Mouse (Mus musculus): ENCODE data around the gene Zfp704. TPM values are rescaled to one million over a fixed set of nuclear protein-coding genes. Genes with fewer than 3 reads are reported as not detected.
A peak's percentile ranks its signal among the peaks of the same experiment; 100 is the strongest.

The Zfp704 gene
- polyA plus RNA-seq (2016; fragmentation: Nextera tagmentation; extraction: Ambion mirVana) = 7.2 and 9.5 TPM in 2 replicates

DNA sequence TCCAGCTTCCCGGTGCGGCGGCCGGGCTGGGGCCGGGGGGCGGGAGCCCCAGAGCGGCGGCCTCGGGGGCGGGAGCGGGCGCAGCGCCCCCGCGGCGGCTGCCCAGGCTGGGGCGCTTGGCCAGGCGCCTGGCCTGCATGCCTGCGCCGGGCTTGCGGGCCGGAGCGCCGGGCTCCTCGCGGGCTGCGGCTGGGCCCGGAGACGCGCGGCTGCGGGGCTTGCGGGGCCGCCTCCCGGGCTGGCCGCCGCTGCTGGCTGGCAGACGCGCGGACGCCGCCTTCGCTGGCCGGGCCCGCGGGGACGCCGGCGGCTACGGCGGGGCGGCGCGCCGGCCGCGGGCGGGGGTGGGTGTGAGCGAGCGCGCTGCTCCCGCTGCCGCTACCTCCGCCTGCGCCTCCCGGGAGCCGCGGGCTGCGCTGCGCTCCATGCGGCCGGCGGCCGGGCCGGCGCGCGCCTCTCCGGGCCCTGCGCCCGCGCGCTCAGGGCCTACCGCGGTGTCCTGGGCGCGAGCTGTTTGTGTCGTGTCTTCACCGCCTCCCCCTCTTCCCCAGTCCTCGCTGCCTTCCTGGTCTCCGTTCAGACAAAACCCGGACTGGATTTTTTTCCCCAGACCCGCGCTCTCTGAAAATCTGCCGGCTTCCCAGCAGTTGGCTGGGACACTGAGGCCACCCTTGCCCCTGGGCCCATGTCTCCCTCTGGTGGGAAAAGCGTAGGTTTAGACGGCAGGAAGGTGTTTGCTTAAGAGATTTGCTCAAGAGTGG is at the start of gene Zfp704:
TSS of gene Zfp704 (minus strand) at position 505 of the 761 bp plus-strand sequence.
- Histone ChIP-seq H3K9ac (peak within 1 kb of the TSS; percentile 93), H3K27ac (ENCODE audit: poor library complexity, severe bottlenecking) (peak within 1 kb of the TSS; percentile 96), H3K4me3 (peak within 1 kb of the TSS; percentile 83), H3K4me2 (peak within 1 kb of the TSS; percentile 73), H3K27me3 (replicated peaks) (no peaks in the 10 kb centered on the region), H3K9me3 (replicated peaks) (no peaks in the 10 kb centered on the region), H3K4me1 (replicated peaks) (peaks cover 21% of the 10 kb centered on the region), H3K36me3 (no peaks in the 10 kb centered on the region)
- 13% methylated on average over 97 of the region's 97 CpGs for WGBS
- ATAC-seq (ENCODE audit: insufficient number of reproducible peaks, low FRiP score) = peak; percentile 83

DNA sequence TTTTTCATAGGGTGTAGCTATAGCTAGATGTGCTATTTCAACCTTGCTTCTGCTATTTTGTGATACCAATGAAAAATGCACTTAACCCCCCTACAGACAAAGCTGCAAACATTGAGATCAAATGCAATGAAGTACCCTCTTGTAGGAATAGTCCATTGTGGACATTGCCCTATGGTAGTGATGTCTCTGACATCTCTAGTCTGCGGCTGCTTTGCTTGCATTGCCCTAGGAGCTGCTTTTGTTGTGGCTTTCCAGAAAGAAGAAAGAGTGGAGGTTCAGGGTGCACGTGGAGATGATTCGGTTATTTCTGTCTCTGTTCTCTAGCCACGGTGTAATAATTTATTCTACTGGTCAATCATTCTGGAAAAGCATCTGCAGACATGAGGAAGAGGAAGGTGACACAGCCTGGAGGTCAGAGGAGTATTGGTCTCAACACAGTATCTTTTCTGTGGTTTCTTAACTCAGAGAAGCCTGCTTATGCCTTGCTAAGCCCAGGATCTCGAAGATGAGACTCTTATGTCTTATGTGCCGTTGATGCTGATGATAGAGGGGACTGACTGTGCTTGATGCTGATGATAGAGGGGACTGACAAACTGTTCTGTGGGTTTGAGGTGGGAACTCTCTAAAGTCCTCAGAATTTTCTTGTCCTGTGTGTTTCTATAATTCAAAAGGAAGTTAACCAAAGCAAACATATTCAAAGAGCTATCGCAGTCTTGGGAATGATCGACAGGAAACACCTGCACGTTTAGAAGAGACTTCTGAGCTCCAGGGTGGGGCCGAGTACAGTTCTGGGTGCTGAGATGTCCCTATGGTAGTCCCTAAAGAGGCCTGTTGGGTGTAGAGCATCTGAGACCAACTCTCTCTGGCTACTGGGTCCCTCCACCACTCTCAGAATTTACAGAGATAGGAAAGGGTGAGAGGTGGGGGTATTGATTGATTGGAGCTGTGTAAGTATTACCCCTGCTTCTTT is 23.4 kb upstream of the Zfp704 start:
- WGBS = 74% methylated on average over 10 of the region's 10 CpGs
- ATAC-seq (ENCODE audit: insufficient number of reproducible peaks, low FRiP score) = no peak

DNA sequence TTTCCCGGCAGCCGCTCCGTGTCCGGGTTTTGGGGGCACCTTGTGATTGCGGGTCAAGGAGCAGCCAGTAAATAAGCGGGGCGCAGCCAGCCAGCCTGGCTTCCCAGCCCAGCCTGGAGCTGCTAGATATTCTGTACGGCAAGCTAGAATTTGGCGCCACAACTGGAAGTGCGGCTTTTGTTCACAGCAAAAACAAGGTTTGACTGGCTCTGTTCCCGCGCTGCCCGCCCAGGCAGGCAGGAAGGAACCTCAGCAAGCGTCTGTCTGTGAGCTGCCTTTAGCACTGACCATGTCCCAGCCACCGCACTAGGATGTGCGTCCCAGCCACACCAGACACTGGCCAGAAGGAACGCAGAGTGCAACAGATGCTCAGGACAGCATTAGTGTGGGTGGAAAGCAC is 20.1 kb upstream of the Zfp704 start:
- 25% methylated on average over 17 of the region's 17 CpGs for WGBS
- Histone ChIP-seq H3K4me2 (peak overlapping the region; percentile 67), H3K4me3 (peak overlapping the region; percentile 38), H3K9me3 (replicated peaks) (no peaks in the 10 kb centered on the region), H3K4me1 (replicated peaks) (peaks cover 10% of the 10 kb centered on the region), H3K27ac (ENCODE audit: poor library complexity, severe bottlenecking) (no peak overlapping the region), H3K36me3 (no peaks in the 10 kb centered on the region), H3K9ac (peak overlapping the region; percentile 57), H3K27me3 (replicated peaks) (peaks cover 5% of the 10 kb centered on the region; the same call in 1 of the 2 replicates)
- no peak; the same call in 1 of the 2 replicates for ATAC-seq (ENCODE audit: insufficient number of reproducible peaks, low FRiP score)

More for the DNA sequence above, 23.4 kb upstream of the Zfp704 start:
- Histone ChIP-seq H3K27ac (ENCODE audit: poor library complexity, severe bottlenecking) (no peak overlapping the region), H3K36me3 (no peaks in the 10 kb centered on the region), H3K9ac (no peak overlapping the region), H3K4me1 (replicated peaks) (peaks cover 10% of the 10 kb centered on the region), H3K27me3 (replicated peaks) (peaks cover 5% of the 10 kb centered on the region; the same call in 1 of the 2 replicates), H3K4me2 (no peak overlapping the region), H3K4me3 (no peak overlapping the region), H3K9me3 (replicated peaks) (no peaks in the 10 kb centered on the region)

DNA sequence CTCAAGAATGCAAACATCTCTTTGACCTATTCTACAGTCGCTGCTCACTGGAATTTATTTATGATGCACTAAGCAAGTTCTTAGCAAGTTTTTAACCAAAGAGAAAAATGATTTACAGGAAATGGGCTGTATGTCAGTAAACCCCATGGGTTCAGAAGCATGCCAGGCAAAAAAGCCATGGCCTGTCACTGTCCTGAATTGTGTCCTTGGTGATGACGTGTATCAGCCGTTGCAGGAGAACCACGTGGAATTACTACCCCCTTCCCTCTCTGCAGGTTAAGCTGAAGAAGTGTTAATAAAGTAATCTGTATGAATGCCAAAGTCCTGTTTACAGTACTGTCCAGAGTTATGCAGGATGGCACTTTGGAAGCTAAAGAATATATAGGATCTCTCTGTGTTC is 18.2 kb upstream of the Zfp704 start:
- ATAC-seq (ENCODE audit: insufficient number of reproducible peaks, low FRiP score) = no peak
- H3K27ac ChIP-seq (ENCODE audit: poor library complexity, severe bottlenecking) = no peak overlapping the region
- no peak overlapping the region for H3K9ac ChIP-seq
- H3K9me3 ChIP-seq (replicated peaks) = no peaks in the 10 kb centered on the region
- peaks cover 5% of the 10 kb centered on the region; the same call in 1 of the 2 replicates for H3K27me3 ChIP-seq (replicated peaks)
- H3K4me1 ChIP-seq (replicated peaks) = peaks cover 10% of the 10 kb centered on the region
- no peaks in the 10 kb centered on the region for H3K36me3 ChIP-seq
- no peak overlapping the region for H3K4me2 ChIP-seq
- 60% methylated on average over 4 of the region's 4 CpGs for WGBS
- no peak overlapping the region for H3K4me3 ChIP-seq

DNA sequence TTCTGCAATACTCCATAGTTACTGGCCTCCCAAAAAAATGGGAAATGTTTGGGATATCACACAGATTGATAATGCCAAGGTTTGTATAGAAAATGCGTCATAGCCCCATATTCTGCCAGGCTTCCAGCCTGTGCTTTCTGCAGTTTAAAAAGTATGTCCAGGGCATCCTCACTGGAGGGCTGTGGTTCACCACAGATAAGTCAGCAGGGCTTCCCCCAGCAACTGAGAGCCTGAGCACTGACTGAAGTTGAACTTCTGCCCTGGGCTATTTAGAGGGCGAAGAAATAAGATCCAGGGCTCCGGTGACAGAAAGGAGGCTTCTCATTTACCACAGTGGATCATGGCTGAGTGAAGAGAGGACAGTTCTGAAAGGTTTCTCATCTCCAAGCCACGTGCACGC is 16.3 kb upstream of the Zfp704 start:
- ATAC-seq (ENCODE audit: insufficient number of reproducible peaks, low FRiP score) = no peak
- Histone ChIP-seq H3K27me3 (replicated peaks) (peaks cover 5% of the 10 kb centered on the region; the same call in 1 of the 2 replicates), H3K4me1 (replicated peaks) (peaks cover 10% of the 10 kb centered on the region), H3K4me3 (no peak overlapping the region), H3K27ac (ENCODE audit: poor library complexity, severe bottlenecking) (no peak overlapping the region), H3K4me2 (no peak overlapping the region), H3K36me3 (no peaks in the 10 kb centered on the region), H3K9me3 (replicated peaks) (no peaks in the 10 kb centered on the region), H3K9ac (no peak overlapping the region)
- 62% methylated on average over 5 of the region's 5 CpGs for WGBS

DNA sequence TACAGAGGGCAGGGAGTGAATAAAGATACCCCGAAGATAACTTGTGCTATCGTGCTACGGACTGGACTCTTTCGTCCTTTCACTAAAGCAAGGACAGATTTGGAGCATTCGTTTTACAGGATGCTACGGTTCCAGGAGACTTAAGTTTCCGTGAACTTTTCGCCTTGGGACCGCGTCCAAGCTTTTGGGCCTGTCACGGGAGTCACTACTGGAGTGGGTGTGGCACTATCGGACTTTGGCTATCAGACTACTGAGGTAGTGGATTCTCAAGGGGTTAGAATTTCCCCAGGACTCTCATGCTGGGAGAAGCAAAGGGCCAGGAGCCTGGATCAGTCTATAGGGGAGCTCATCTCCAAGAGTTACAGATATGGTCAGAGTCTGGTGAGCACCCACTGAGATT is 10.7 kb upstream of the Zfp704 start:
- ATAC-seq (ENCODE audit: insufficient number of reproducible peaks, low FRiP score) = no peak
- H3K9me3 ChIP-seq (replicated peaks) = no peaks in the 10 kb centered on the region
- WGBS = 73% methylated on average over 12 of the region's 12 CpGs
- peaks cover 6% of the 10 kb centered on the region for H3K4me1 ChIP-seq (replicated peaks)
- H3K27me3 ChIP-seq (replicated peaks) = no peaks in the 10 kb centered on the region
- H3K4me2 ChIP-seq = no peak overlapping the region
- no peak overlapping the region for H3K9ac ChIP-seq
- no peaks in the 10 kb centered on the region for H3K36me3 ChIP-seq
- H3K4me3 ChIP-seq = no peak overlapping the region
- no peak overlapping the region for H3K27ac ChIP-seq (ENCODE audit: poor library complexity, severe bottlenecking)

DNA sequence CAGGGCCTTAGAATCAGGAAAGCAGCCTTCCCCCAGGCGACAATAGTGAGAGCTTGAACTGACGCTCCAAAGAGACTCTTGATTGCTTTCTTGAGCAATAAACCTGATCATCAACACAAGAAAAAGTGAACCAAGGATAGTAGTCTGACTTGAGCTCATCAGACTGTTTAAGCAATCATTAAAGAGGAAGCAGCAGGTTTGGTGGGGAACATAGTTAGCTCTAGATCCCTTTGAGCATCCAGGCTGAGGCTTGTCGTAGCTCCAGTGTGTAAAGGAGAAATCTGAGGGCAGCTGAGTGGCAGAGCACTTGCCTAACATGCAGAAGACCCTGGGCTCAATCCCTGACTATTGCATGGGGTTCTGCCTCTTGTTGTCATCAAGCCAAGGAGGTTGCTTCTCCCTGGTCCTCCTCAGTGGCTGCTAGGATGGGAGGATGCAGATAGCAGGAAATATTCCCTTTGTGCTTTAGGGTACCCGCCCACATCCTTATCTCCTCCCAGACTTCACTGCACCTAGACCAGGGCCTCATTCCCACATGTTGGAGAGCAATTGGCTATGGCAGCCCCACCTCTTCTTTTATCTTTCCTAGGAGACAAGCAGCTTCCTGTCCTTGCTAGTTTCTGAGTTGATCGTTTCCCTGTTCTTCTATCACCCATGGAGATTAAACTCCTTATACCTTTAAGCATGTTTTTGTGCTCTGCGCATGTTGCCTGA is 9.8 kb upstream of the Zfp704 start:
- no peak overlapping the region for H3K4me3 ChIP-seq
- ATAC-seq (ENCODE audit: insufficient number of reproducible peaks, low FRiP score) = no peak
- H3K36me3 ChIP-seq = no peaks in the 10 kb centered on the region
- 55% methylated on average over 6 of the region's 6 CpGs for WGBS
- H3K9ac ChIP-seq = no peak overlapping the region
- H3K27ac ChIP-seq (ENCODE audit: poor library complexity, severe bottlenecking) = no peak overlapping the region
- H3K9me3 ChIP-seq (replicated peaks) = no peaks in the 10 kb centered on the region
- no peak overlapping the region for H3K4me2 ChIP-seq
- peaks cover 6% of the 10 kb centered on the region for H3K4me1 ChIP-seq (replicated peaks)
- no peaks in the 10 kb centered on the region for H3K27me3 ChIP-seq (replicated peaks)

DNA sequence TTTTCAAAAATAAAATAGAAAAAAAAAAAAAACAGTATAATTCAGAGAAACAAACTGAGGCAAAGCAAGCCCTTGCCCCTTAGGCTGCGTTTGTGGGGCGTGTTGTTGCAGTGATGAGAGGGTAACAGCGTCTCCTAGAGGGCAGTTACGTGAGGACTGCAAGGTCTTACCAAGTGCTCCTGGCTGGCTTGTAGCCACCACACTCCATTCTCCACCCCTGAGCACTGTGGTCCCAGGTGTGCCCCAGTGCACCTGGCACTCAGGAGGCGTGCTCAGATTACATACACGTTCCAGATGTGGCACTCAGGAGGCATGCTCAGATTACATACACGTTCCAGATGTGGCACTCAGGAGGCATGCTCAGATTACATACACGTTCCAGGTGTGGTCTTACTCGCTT is 7.2 kb upstream of the Zfp704 start:
- Histone ChIP-seq H3K27ac (ENCODE audit: poor library complexity, severe bottlenecking) (no peak overlapping the region), H3K4me2 (no peak overlapping the region), H3K27me3 (replicated peaks) (no peaks in the 10 kb centered on the region), H3K4me1 (replicated peaks) (peaks cover 6% of the 10 kb centered on the region), H3K9ac (no peak overlapping the region), H3K4me3 (no peak overlapping the region), H3K36me3 (no peaks in the 10 kb centered on the region), H3K9me3 (replicated peaks) (no peaks in the 10 kb centered on the region)
- WGBS = 69% methylated on average over 9 of the region's 9 CpGs
- no peak for ATAC-seq (ENCODE audit: insufficient number of reproducible peaks, low FRiP score)

DNA sequence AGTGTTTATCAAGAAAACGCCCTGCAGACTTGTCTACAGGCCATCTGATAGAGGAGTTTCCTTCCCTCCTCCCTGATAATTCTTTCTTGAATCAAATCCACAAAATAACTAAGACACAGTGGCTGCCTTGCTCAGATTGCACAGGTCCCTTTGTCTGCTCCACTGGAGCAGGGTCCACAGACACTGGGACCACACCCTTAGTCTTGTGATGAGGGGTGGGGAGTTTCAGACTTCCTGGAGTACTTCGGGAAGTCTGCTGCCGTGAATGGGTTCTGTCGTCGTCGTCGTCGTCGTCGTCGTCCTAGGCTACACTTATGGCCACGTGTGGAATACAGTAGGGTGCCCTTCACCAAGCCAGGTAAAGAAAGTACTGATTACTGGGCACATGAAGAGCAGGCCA is 4.8 kb upstream of the Zfp704 start:
- WGBS = 42% methylated on average over 12 of the region's 12 CpGs
- Histone ChIP-seq H3K36me3 (no peaks in the 10 kb centered on the region), H3K4me2 (no peak overlapping the region), H3K9ac (no peak overlapping the region), H3K27ac (ENCODE audit: poor library complexity, severe bottlenecking) (no peak overlapping the region), H3K4me3 (no peak overlapping the region), H3K9me3 (replicated peaks) (no peaks in the 10 kb centered on the region), H3K4me1 (replicated peaks) (peaks cover 2% of the 10 kb centered on the region), H3K27me3 (replicated peaks) (no peaks in the 10 kb centered on the region)
- ATAC-seq (ENCODE audit: insufficient number of reproducible peaks, low FRiP score) = no peak

DNA sequence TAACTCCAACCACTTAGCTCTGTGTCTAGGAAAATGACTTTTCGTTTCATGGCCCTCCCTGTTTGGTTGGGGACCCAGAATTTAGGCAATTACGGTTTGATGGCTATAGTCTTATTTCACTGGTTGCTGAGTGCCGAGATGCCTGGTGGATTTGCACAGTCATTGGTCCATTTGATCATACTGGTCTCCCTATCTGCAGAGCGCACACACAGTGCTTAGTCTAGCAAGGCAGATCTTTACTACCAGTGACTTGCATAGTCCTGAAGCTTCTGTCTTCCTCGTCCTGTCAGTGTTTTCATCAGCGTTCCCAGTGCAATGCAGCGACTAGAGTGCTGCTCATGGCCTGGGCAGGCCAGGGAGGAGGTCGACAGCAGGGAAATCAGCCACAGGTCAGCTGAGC is 4.1 kb upstream of the Zfp704 start:
- no peaks in the 10 kb centered on the region for H3K4me1 ChIP-seq (replicated peaks)
- 62% methylated on average over 8 of the region's 8 CpGs for WGBS
- H3K4me3 ChIP-seq = no peak overlapping the region

More for the DNA sequence above, 4.1 kb upstream of the Zfp704 start:
- no peak overlapping the region for H3K9ac ChIP-seq
- no peaks in the 10 kb centered on the region for H3K27me3 ChIP-seq (replicated peaks)
- no peak for ATAC-seq (ENCODE audit: insufficient number of reproducible peaks, low FRiP score)
- H3K9me3 ChIP-seq (replicated peaks) = no peaks in the 10 kb centered on the region
- H3K27ac ChIP-seq (ENCODE audit: poor library complexity, severe bottlenecking) = no peak overlapping the region
- no peak overlapping the region for H3K4me2 ChIP-seq
- H3K36me3 ChIP-seq = no peaks in the 10 kb centered on the region

Data from heart, embryonic 12.5 days (tissue).